Mouse (Mus musculus): ENCODE measurements at regions not wholly inside any gene's neighbourhood (a gene's known extent, or its start where the extent isn't known, plus 50 kb on each side); places are given as distances from the start of the nearest gene placed in this dataset.

GRCm38 (mm10) chr6:98095243-98095642 is 247.3 kb downstream of the Gm765 start (continued):
- TF ChIP-seq RAD21 (IDR thresholded peaks at IDR 0.05; ENCODE audit: low read depth, low read length) = no peak

- Histone ChIP-seq H3K9ac (ENCODE audit: insufficient read depth, low read depth) (no peak overlapping the region), H3K79me2 (replicated peaks; ENCODE audit: control insufficient read depth, extremely low read depth, insufficient read depth, poor library complexity, severe bottlenecking) (no peaks in the 10 kb centered on the region), H3K27me3 (replicated peaks) (no peaks in the 10 kb centered on the region), H3K27ac (ENCODE audit: insufficient read depth, low read depth) (no peak overlapping the region), H3K36me3 (replicated peaks in 1 of 2; ENCODE audit: control insufficient read depth in 1 of 2, insufficient read depth in 1 of 2, low read length in 1 of 2) (no peaks in the 10 kb centered on the region), H3K4me2 (ENCODE audit: insufficient read depth, low read depth, poor library complexity, severe bottlenecking) (no peak overlapping the region), H3K4me1 (ENCODE audit: control insufficient read depth in 1 of 2, insufficient read depth in 2 of 2) (no peaks in the 10 kb centered on the region), H3K4me3 (replicated peaks in 1 of 3; ENCODE audit: low read depth in 2 of 3, low read length in 2 of 3, poor library complexity in 1 of 3) (no peak overlapping the region), H3K9me3 (replicated peaks; ENCODE audit: low read length) (no peaks in the 10 kb centered on the region)
- peak; percentile 33 for DNase-seq (ENCODE audit: extremely low read depth)
- in situ Hi-C loops (cut with MboI; ENCODE audit: low pct_ligation_motif_present, low pct_unique_long_range_greater_than_20kb, low sequenced_read_pairs) = no loop called here
- TF ChIP-seq CTCF (conservative IDR thresholded peaks at IDR 0.05 in 1 of 2, IDR thresholded peaks at IDR 0.05 in 1 of 2; ENCODE audit: low read depth in 2 of 2, low read length in 2 of 2) (peak; percentile 60 to 79; a peak in 3 of 4 replicates), CHD2 (IDR thresholded peaks at IDR 0.05; ENCODE audit: low read length) (no peak), RAD21 (IDR thresholded peaks at IDR 0.05; ENCODE audit: low read depth, low read length) (peak; percentile 7), USF2 (conservative IDR thresholded peaks at IDR 0.05; ENCODE audit: low read depth, low read length) (no peak), USF1 (IDR thresholded peaks at IDR 0.05; ENCODE audit: low read depth, low read length) (no peak)
- dilution Hi-C loops (cut with MboI; ENCODE audit: extremely low pct_ligation_motif_present, extremely low pct_unique_long_range_greater_than_20kb, low sequenced_read_pairs) = no loop called here
Observed at GRCm38 (mm10) chr6:98089185-98089584, 253.4 kb downstream of the Gm765 start.

- no peak for DNase-seq (ENCODE audit: extremely low read depth)
- Histone ChIP-seq H3K4me2 (ENCODE audit: insufficient read depth, low read depth, poor library complexity, severe bottlenecking) (no peak overlapping the region), H3K9me3 (replicated peaks; ENCODE audit: low read length) (no peaks in the 10 kb centered on the region), H3K27ac (ENCODE audit: insufficient read depth, low read depth) (no peak overlapping the region), H3K79me2 (replicated peaks; ENCODE audit: control insufficient read depth, extremely low read depth, insufficient read depth, poor library complexity, severe bottlenecking) (no peaks in the 10 kb centered on the region), H3K9ac (ENCODE audit: insufficient read depth, low read depth) (no peak overlapping the region), H3K4me1 (ENCODE audit: control insufficient read depth in 1 of 2, insufficient read depth in 2 of 2) (no peaks in the 10 kb centered on the region), H3K4me3 (replicated peaks in 1 of 3; ENCODE audit: low read depth in 2 of 3, low read length in 2 of 3, poor library complexity in 1 of 3) (no peak overlapping the region), H3K27me3 (replicated peaks) (no peaks in the 10 kb centered on the region), H3K36me3 (replicated peaks in 1 of 2; ENCODE audit: control insufficient read depth in 1 of 2, insufficient read depth in 1 of 2, low read length in 1 of 2) (no peaks in the 10 kb centered on the region)
- dilution Hi-C loops (cut with MboI; ENCODE audit: extremely low pct_ligation_motif_present, extremely low pct_unique_long_range_greater_than_20kb, low sequenced_read_pairs) = no loop called here
- in situ Hi-C loops (cut with MboI; ENCODE audit: low pct_ligation_motif_present, low pct_unique_long_range_greater_than_20kb, low sequenced_read_pairs) = no loop called here
- TF ChIP-seq CHD2 (IDR thresholded peaks at IDR 0.05; ENCODE audit: low read length) (no peak), ZC3H11A (IDR thresholded peaks at IDR 0.05; ENCODE audit: low read depth, low read length) (no peak), GABPA (IDR thresholded peaks at IDR 0.05; ENCODE audit: insufficient replicate concordance, low read depth, low read length) (no peak), CTCF (conservative IDR thresholded peaks at IDR 0.05 in 1 of 2, IDR thresholded peaks at IDR 0.05 in 1 of 2; ENCODE audit: low read depth in 2 of 2, low read length in 2 of 2) (no peak), TCF12 (IDR thresholded peaks at IDR 0.05; ENCODE audit: low read depth, low read length) (no peak), BHLHE40 (IDR thresholded peaks at IDR 0.05; ENCODE audit: low read depth, low read length) (no peak), CHD1 (IDR thresholded peaks at IDR 0.05; ENCODE audit: low read depth, low read length) (no peak)
Observed at GRCm38 (mm10) chr6:98080076-98080475, 262.5 kb downstream of the Gm765 start.
